Mouse (Mus musculus): ENCODE measurements around the gene Cc2d2b.

The Cc2d2b gene

DNA sequence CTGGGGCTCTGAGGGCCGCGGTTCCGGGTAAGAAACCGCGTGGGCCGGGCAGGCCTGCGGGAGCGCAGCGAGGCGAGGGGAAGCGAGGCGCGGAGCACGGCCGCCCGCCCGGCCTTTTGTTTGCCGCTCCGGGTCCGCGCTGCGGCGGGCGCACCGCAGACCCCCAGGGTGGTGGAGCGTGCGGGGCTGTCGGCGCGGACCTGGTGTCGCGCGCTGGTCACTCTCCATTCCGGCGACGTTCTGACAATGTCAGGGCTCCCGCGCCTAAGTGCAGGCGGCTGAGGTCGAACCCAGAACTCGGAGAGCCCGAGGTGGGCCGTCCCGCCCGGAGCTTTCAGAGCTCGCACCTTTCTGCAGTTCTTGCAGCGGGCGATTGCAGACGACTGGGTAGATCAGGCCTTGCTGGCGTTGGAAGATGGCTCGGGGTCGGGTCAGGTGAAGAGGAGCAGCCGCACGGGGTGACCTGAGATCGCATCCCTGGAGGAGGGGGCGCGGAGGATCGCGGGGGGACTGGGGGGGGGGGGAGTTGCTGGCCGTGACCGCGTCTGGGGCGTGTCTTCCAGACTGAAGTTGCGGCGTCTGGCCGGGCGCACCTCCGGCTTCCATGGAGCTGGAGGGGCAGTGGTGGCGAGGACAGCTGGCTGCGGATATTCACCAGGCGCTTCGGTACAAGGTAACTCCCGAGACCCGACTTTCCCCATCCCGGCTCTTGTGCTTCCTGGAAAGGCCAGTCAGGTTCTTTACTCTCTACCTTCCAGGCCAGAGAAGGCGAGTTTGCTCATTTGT is 83.1 kb downstream of the Cc2d2b start:
- DNase-seq (ENCODE audit: low read depth, low spot score) = peak; percentile 56

DNA sequence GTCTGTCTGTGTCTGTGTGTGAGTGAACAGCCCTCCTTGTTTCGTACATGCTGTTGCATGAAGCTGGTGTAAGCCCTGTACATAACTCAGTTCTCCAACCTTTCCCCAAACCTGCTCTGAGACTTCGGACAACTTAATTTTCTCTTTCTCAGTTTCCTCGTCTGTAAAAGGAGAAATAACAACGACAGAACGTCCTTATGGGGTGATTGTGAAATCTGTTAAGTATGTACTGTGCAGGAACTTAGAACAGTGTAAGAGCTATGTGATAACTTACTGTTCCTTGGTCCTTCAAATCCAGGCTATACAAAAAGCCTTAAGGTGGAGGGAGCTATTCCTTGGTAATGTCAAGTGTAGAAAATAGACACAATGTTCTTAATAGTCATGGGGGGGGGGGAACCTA is 83.8 kb downstream of the Cc2d2b start:
- no peak for DNase-seq (ENCODE audit: low read depth, low spot score)

DNA sequence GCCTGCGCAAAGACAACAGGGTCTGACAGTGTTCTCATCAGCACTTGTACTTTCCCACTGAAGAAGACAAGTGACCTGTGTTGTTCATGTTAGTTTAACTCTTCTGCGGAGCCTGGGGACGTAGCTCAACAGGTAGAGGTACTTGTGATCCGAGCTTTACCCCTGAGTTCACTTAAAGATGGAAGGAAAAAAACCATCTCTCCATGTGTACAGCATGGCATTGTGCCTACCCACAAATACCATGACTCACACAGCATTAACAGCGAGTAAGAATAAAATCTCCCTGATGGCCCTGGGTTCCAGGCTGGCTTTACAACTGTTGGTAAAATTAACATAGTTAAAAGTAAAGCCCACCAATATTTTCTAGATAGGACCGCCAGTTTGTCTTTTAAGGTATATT is 85.9 kb downstream of the Cc2d2b start:
- no peak for DNase-seq (ENCODE audit: low read depth, low spot score)

DNA sequence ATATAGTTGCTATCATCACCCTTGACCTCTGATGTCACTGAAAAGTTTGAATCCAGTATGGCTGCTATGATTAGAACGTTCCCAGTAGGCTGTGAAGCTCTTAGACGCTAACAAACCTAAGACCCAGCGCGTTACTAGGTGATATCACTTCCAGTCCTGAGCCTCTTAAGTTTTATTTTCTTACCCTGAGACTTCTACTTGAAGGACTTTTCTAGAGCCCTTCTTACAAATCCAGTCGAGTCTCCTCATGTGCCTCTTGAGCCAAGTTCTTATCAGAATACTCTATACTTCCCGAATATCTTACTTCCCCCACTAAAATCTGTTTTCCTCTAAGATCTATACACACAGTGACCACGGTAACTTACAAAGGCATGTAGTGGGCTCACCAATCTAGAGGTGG is 89.7 kb downstream of the Cc2d2b start:
- no peak for DNase-seq (ENCODE audit: low read depth, low spot score)

- peak; percentile 21 for DNase-seq (ENCODE audit: low read depth, low spot score)
These were observed 91.8 kb downstream of the Cc2d2b start for GRCm38 (mm10) chr19:40840303-40840702.

- no peak for DNase-seq (ENCODE audit: low read depth, low spot score)
These were observed 92.5 kb downstream of the Cc2d2b start for GRCm38 (mm10) chr19:40841083-40841482.

- DNase-seq (ENCODE audit: low read depth, low spot score) = no peak
These were observed 93.0 kb downstream of the Cc2d2b start for GRCm38 (mm10) chr19:40841593-40841992.

GRCm38 (mm10) chr19:40844731-40845130 is 96.2 kb downstream of the Cc2d2b start:
- DNase-seq (ENCODE audit: low read depth, low spot score) = peak; percentile 26

GRCm38 (mm10) chr19:40849391-40849790 is 100.8 kb downstream of the Cc2d2b start:
- DNase-seq (ENCODE audit: low read depth, low spot score) = no peak

DNA sequence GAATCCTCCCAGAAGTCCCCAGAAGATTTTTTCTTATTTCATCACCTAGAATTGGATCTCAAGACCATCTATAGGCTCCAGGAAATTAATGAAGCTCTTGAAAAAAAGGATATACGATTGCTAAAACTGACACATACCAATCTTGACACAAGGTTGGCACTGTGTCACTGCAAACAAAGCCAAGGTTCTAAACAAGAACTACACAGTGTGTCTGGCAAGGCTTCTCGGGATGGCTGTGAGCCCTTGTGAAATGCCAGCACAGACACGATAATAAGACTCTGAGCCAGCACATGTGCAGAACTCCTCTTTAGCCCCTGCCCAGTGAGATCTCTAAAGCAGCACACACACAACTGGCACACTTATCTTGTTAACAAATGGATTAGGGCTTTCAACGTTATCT is 111.0 kb downstream of the Cc2d2b start:
- DNase-seq (ENCODE audit: low read depth, low spot score) = no peak

DNA sequence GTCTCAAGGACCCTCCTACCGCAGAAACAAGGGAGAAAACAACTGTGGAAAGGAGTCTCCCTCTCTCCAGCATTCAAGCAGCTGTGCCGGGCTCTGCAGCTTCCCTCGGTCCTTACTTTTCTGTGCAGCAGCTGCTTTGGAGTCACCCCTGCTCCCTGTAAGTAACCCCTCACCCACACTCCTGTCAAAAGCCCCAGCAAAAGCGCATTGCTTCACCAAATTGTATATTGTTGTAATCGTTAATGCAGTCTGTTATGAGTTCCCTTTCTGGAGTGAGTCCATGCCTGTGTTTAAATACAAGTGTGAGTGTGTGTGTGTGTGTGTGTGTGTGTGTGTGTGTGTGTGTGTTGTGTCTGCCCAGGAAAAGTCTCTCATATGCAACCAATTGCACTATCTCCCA is 119.7 kb downstream of the Cc2d2b start:
- no peak for DNase-seq (ENCODE audit: low read depth, low spot score)

DNA sequence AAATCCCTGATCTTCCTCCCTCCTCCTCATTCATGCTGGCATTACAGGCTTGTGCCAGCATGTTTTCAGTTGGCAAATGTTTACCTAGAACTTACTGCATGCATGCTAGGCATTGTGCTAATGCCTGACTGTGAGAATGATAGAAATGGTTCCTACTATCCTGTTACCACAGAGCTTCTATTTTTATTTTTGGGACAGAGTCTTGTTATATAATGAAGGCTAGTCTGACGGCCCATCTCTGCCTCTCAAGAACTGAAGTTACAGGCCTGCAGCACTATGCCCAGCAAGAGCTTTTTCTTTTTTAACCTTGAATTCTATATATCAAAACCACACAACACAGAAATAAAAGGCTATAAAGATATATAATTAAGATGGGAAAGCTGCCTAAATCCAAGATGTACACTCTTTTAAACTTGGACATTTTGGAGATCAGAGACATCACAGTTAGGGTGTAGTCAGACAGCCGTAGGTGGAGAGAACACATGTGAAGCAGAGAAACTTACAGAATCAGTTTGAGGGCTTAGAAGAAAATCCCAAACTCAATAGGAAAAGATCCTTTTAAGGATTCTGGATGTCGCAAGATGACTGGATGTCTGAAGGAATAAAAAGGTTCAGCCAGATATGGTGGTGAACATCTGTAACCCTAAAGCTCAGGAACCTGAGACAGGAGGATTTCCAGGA is 121.0 kb downstream of the Cc2d2b start:
- no peak for DNase-seq (ENCODE audit: low read depth, low spot score)

DNA sequence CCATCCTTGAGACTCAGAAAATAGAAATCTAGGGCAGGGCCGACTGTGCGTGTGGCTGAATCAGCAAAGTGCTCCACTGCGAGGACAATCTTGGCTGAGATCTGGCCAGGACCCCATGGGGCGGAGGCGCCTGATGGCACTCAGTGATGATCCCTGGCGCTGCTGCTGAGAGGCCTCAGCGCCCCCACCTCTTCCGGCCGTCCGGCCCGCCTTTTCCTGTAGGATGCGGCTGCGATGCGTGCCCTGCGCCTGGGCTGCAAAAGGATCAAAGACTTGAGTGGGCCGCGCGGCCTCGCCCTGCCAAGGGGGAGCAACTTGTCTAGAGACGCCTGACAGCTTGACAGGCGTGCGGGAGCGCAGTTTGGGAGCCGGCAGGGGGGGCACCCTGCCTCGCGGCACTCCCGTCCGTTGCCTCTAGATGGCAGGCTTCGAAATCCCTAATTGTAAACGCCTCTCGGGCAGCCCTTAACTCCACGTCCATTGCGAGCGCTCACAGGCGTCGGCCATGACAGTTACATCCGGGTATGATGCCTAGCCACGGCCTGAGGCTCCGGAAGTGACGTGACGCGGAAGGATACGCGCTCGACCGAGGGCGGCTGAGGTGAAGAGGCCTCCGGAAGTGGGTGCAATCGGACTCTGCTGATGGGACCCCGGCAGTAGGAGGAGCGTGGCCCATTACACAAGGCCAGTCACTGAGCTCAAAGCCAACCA is 124.6 kb downstream of the Cc2d2b start:
- DNase-seq (ENCODE audit: low read depth, low spot score) = peak; percentile 93
